Mouse (Mus musculus): ENCODE measurements around the gene Gfer.

GRCm38 (mm10) chr17:24658017-24658758, 37.8 kb downstream of the Gfer start, which contains the start of gene Npw:
- no peak for TF ChIP-seq CTCF (IDR thresholded peaks at IDR 0.05; ENCODE audit: borderline replicate concordance, extremely low read depth, insufficient read depth, insufficient read length)
- TF ChIP-seq POLR2A (IDR thresholded peaks at IDR 0.05; ENCODE audit: borderline replicate concordance, extremely low read depth, insufficient read depth, insufficient read length, poor library complexity, severe bottlenecking) = no peak
